Mouse (Mus musculus): ENCODE data around the gene Rap1b.

Rap1b gene

GRCm38 (mm10) chr10:117770286-117771130, 75.3 kb downstream of the Rap1b start:
- no peak for DNase-seq (ENCODE audit: low spot score in 2 of 2)

DNA sequence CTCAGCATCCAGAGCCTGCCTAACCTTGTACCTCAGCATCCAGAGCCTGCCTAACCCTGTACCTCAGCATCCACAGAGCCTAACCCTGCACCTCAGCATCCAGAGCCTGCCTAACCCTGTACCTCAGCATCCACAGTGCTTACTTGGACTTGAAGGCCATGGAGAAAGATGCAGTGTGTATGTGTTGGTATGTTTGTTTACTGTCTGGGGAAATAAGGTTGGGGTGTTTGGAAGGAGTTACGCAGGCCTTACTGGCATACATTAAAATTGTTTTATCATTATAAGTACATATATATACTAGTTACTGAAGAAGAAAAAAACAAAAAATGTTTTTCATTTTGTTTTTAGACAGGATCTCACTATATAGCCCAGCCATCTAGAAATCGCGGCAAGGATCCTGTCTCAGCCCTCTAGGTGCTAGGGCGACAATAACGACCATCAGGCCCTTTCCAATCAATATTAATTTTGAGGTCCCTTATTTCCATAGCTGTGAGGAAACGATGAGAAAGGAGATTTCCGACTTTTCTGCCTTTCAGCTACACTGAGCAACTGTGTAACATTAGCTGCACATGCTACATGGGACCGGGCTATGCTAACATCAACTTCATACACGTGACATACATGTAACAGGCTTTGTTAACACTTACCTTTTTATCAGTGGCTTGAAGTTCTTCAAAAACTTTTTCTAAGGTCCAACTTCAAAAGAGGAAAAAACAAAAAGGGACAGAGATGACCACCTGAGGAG, 76.1 kb downstream of the Rap1b start:
- no peak for DNase-seq (ENCODE audit: low spot score in 2 of 2)

GRCm38 (mm10) chr10:117768141-117768440, 77.7 kb downstream of the Rap1b start:
- DNase-seq (ENCODE audit: low spot score in 2 of 2) = no peak

- no peak for DNase-seq (ENCODE audit: low spot score in 2 of 2)
Measured at GRCm38 (mm10) chr10:117767286-117768140, 78.3 kb downstream of the Rap1b start.

DNA sequence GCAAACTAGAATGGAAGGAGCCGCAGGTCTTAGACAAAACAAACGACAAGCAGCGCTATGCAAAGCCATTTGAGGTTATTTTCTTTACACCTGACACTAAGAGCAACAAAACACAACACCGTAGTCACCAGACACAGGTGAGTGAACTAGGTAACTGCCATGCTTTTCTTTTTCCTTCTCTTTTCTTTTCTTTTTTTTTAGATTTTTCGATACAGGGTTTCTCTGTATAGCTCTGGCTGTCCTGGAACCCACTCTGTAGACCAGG, 79.0 kb downstream of the Rap1b start:
- DNase-seq (ENCODE audit: low spot score in 2 of 2) = no peak

GRCm38 (mm10) chr10:117766111-117766895, 79.5 kb downstream of the Rap1b start:
- no peak for DNase-seq (ENCODE audit: low spot score in 2 of 2)

- DNase-seq (ENCODE audit: low spot score in 2 of 2) = no peak
Measured at GRCm38 (mm10) chr10:117765116-117765894, 80.5 kb downstream of the Rap1b start.

DNA sequence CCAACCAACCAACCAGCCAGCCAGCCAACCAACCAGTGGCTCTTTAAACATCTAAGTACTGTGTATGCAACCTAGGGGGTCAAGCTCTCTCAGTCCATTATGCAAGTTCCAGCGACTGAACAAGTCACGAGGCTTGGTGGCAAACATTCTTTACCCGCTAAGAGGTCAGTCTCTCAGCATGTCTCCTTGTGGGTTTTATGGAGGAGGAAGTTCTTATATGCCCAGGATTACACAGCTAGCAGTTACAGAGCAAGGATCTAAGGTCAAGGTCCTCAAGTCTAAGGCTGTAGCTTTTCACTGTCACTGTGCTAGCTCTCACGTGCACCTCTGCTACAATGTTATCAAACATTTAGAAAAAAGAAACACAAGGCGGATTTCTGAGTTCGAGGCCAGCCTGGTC, 81.2 kb downstream of the Rap1b start:
- DNase-seq (ENCODE audit: low spot score in 2 of 2) = no peak
